Mouse (Mus musculus): ENCODE results near the gene Tmem178b.

The Tmem178b gene

GRCm38 (mm10) chr6:39872901-39873591 is at the start of gene Tmem178b:
Gene Tmem178b (plus strand): TSS chr6:39873271.
- no peak for DNase-seq (ENCODE audit: low read depth)

DNA sequence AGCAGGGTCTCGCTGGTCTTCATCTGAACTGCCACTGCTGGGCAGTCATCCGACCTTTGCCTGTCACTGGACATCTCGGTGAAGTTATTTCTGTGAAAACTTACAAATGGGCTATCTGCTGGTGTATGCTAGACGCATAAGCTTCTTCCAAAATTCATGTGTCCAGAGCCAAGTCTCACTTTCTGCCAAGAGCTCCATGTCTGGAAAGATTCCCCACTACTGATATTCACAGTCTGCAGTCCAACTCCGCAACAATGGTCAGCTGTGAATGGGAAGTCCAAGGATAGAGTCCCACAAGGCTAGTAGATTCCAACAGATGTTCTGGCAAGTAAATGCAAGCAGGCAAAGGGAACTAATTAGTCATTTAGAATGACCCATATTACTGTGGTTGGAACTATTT is 44.3 kb upstream of the Tmem178b start:
- no peak for DNase-seq (ENCODE audit: low read depth)

DNA sequence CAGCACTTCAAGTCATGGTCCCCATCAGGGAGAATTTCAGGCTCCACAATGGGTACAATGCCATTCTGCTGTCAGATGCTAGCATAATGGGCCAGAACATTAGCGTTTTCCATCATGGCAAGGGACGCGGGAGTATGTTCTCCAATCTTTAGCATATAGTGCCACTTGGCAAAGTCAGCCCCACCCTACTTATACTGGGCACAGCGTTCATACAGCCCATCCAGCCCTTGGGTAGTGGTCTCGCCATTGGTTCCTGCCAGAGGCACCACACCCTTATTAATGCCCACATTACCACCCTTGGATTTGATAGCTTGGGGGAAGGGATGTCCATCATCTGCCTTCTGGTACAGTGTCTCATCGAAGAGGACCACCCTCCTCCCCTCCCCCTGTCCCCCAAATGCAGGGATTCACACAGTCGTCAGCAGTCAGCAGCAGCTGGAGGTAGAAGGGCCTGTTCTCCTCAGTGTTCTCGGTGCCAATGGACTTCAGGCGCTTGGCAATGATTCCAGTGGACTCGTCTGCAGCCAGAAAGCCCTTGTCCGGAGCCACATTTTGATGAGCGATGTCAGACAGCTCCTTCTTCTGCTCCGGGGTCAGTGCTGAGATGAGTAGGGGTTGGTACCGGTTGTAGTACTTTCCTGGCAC is 29.3 kb upstream of the Tmem178b start:
- no peak for DNase-seq (ENCODE audit: low read depth)

GRCm38 (mm10) chr6:39847538-39847937 is 25.5 kb upstream of the Tmem178b start:
- no peak for DNase-seq (ENCODE audit: low read depth)

DNA sequence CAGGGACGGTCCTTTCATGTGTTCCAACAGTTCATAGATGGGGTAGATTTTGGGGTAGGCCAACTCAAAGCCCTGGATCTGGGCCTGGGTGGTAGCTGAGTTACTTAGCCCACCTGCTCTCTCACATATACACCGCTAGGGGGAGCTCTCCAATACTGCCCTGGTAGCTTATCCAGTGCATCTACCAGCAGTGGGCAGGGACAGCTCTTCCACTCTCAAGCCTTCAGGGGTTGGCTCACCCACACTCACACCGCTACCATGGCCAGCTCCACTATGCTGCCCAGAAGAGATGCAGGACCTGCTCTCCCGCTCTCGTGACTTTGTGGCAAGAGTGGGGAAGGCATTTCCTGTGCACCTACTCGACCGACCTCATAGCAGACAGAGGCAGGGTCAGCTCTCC is 24.3 kb upstream of the Tmem178b start:
- no peak for DNase-seq (ENCODE audit: low read depth)

- no peak for DNase-seq (ENCODE audit: low read depth)
Measured at GRCm38 (mm10) chr6:39849667-39850066, 23.4 kb upstream of the Tmem178b start.

- no peak for DNase-seq (ENCODE audit: low read depth)
Measured at GRCm38 (mm10) chr6:39870271-39871135, 2.6 kb upstream of the Tmem178b start.

- no peak for DNase-seq (ENCODE audit: low read depth)
Measured at GRCm38 (mm10) chr6:39871381-39872305, 1.4 kb upstream of the Tmem178b start.

GRCm38 (mm10) chr6:39872306-39872900 is 668 bp upstream of the Tmem178b start:
- DNase-seq (ENCODE audit: low read depth): no peak

DNA sequence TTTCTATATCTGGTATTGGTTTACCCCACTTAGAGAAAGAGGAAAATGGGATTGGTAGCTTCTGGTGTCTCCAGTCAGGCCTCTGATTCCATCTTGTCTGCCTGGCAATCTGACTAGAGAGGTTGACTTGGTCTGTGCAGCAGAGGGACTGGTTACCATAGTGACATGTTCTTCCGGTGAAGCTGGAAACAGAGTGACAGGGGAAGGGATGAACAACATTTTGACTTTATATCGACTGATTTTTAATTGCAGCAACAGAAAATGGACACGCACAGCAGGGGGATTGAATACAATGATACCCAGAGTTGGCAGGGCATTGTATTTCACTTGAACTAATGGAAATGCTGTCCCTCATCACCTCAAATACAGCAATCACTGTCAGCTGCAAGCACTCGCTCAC is 2.1 kb downstream of the Tmem178b start:
- no peak for DNase-seq (ENCODE audit: low read depth)

DNA sequence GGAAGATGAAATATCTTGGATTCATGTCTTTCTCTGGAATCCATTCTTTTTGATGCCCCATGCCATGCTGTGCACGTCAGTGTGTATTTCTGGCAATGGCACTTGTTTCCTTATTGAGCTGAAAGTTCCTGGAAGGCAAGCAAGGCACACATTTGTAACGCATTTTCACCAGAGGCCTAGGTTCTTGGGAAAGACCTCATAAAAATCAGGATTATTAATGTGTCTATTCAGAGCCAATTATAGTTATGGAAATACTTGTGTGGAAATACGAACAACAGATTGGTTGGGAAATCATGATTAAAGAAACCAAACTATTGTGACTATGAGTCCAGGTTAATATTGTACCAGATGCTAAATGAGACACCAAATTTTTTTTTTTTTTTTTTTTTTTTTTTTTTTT is 3.4 kb downstream of the Tmem178b start:
- no peak for DNase-seq (ENCODE audit: low read depth)

DNA sequence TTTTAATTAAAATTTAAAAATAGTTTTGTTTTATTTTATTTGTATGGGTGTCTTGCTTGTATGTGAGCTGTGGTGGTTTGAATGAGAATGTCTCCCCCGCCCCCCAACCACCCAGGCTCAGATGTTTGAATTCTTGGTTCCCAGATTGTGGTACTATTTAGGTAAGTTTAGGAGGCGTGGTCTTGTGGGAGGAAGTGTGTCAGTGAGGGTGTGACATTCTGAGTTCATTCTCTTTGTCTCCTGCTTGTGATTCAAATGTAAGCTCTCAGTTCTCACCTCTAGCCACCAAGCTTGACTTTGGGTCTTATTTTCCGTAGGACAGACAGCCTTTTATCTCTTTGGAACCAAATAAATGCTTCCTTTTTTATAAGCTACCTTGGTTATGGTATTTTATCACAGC is 17.7 kb downstream of the Tmem178b start:
- DNase-seq (ENCODE audit: low read depth): no peak

- DNase-seq (ENCODE audit: low read depth): no peak
Measured at GRCm38 (mm10) chr6:39896500-39896899, 23.4 kb downstream of the Tmem178b start.

GRCm38 (mm10) chr6:39899231-39899630 is 26.2 kb downstream of the Tmem178b start:
- peak; percentile 4 for DNase-seq (ENCODE audit: low read depth)

GRCm38 (mm10) chr6:39903220-39903773 is 30.2 kb downstream of the Tmem178b start:
- no peak for DNase-seq (ENCODE audit: low read depth)

GRCm38 (mm10) chr6:39903845-39904244 is 30.8 kb downstream of the Tmem178b start:
- DNase-seq (ENCODE audit: low read depth): no peak

GRCm38 (mm10) chr6:39914956-39915355 is 41.9 kb downstream of the Tmem178b start:
- DNase-seq (ENCODE audit: low read depth): no peak

DNA sequence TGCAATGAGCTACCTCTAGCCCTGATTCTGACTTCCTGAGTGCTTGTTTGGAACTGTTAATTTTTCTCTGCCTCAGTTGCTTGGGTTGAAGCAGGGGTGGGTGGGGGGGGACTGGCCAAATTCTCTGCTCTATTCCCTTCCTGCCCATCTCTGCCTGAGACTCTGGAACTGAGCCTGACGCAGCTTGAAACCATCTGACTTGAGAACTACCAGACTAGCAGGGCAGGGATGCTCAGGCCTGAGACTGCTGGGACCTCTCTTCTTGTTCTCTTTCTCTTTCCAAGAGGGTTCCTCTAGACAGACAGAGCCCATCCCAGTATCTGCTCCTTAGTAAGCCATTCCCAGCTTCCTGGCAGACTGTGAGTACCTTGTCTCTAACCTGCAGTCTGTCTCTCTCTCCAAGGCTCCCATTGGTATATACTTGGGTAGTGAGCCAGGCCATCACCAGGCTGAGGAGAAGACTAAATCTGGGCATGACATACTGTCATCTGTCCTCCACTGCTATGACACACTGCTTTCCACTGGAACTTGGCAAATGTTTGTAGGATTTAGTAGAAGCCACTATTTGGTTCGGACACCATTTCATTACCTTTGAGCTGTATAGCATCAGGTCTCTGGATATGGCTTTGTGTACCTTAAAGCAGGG is 42.7 kb downstream of the Tmem178b start:
- no peak for DNase-seq (ENCODE audit: low read depth)

DNA sequence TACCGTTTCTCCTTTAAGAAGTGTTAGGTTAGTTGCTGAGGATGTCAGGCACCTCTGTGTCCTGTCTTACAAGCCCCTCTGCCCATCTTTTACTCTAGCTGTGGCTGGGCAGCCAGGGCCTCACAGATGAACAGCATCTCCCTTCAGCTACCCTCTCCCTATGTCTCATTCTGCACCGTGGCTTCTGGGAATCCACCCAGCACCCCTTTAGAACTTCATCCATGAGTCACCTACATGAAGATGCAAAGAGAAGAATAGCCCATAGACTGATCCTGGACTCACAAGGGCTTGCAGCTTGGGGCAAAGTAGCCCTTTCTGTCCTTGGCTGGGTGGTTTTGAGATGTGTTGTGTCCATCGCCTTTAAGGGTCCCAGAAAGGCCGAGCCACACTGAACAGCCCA is 43.4 kb downstream of the Tmem178b start:
- DNase-seq (ENCODE audit: low read depth): no peak

- DNase-seq (ENCODE audit: low read depth): no peak
Measured at GRCm38 (mm10) chr6:39917242-39917641, 44.2 kb downstream of the Tmem178b start.

GRCm38 (mm10) chr6:39917729-39918128 is 44.7 kb downstream of the Tmem178b start:
- no peak for DNase-seq (ENCODE audit: low read depth)
